Mouse (Mus musculus) embryonic fibroblast, embryonic 13.5 days (primary cell): ENCODE measurements around the gene C77080. TPM values are rescaled to one million over a fixed set of nuclear protein-coding genes. Genes with fewer than 3 reads are reported as not detected.
A peak's percentile ranks its signal among the peaks of the same experiment; 100 is the strongest.
"Not testable (repeated sequence)": the region's sequence is repeated elsewhere in the genome, so short reads cannot be mapped to it uniquely, and the experiment has no call there.

Experiments
- H3K27ac ChIP-seq: 2 replicates; pipeline ENCODE4 v1.5.1; 2012; ENCODE audit warnings: low read length, control low read depth, inconsistent platforms; ENCODE audit not compliant: insufficient read depth
- H3K4me1 ChIP-seq: 2 replicates; pipeline ENCODE4 v1.6.1; 2011; ENCODE audit warnings: low read length; ENCODE audit not compliant: control insufficient read depth, insufficient read depth
- H3K4me3 ChIP-seq: 2 replicates; pipeline ENCODE4 v1.5.1; 2011; ENCODE audit warnings: mild to moderate bottlenecking, control low read depth, low read length; ENCODE audit not compliant: insufficient read depth
- CTCF ChIP-seq: IDR thresholded peaks from 2 replicates; pipeline ENCODE4 v1.5.1; 2011; ENCODE audit warnings: mild to moderate bottlenecking, control low read depth, low read length, moderate library complexity, borderline replicate concordance; ENCODE audit not compliant: insufficient read depth
- POLR2A ChIP-seq: IDR thresholded peaks from 2 replicates; pipeline ENCODE4 v1.6.1; 2011; ENCODE audit warnings: low read depth, mild to moderate bottlenecking, control low read depth, low read length, moderate library complexity
- polyA plus RNA-seq: library from polyadenylated mRNA; stranded (reverse); fragments of >200 nt; gene quantifications from 2 replicates; pipeline ENCODE4 v1.2.4, GENCODE M21; 2011; ENCODE audit warnings: low read depth; ENCODE audit not compliant: missing spikeins, insufficient read length

C77080 gene
- polyA plus RNA-seq, 1 experiment, result 7.0 TPM

GRCm38 (mm10) chr4:129221097-129222010, 39.9 kb downstream of the C77080 start:
- H3K4me3 ChIP-seq, result no peak overlapping the region
- TF ChIP-seq POLR2A, result no peak
- no peaks in the 10 kb centered on the region for H3K4me1 ChIP-seq
- no peak overlapping the region for H3K27ac ChIP-seq

DNA sequence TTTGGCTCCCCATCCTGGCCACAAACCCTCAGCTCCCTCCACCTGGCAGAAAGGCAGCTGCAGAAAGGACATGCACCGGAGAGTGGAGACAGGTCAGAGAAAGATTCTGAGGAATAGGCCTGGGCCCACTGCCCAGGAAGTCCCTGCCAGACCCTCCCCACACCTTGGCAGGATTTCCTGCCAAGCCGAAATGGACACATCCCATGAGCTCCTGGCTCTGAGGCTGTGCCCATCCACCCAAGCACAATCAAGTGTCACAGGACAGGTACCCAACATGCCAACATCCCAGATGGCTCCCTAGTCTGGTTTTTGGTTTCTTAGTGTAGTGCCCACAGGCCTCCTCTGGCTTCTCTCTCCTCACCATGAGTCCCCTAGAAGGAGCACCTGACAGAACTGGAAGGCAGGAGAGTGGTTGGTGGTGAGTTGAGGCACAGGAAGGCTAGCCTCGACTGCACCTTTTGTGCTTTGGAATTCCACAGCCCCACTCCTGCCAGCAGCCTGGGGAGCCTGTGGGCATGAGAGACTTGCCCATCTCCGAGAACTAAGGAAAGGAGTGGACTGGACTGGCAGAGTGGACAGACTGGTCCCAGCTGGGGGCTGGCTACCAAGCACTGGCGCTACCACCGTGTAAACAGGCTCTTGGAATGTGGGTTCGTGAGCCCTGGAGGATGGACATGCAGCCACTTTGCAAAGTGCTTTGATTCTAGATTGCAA, 40.7 kb downstream of the C77080 start:
- H3K27ac ChIP-seq, result no peak overlapping the region
- TF ChIP-seq CTCF (no peak), POLR2A (no peak)
- no peaks in the 10 kb centered on the region for H3K4me1 ChIP-seq
- H3K4me3 ChIP-seq, result no peak overlapping the region

DNA sequence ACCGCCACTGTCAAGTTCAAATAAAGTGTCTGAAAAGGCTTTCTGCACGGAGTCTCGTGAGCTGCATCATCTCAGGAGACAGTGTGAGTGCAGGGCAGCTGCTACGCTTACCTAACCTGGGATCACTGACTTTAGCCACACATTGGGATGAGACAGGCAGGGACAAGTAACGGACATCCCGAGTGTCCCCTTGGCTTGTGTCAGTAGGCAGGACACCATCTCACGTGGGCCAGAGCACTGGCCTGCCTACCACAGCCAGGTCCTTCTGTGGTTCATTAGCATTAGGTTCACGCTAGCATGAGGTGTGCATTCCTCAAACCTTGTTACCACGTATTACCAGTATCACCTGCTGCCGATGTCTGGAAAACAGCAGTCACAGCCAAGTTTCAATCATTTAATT, 42.0 kb downstream of the C77080 start:
- no peak for TF ChIP-seq CTCF
- TF ChIP-seq POLR2A, result no peak
- H3K4me1 ChIP-seq, result no peaks in the 10 kb centered on the region
- no peak overlapping the region for H3K4me3 ChIP-seq
- no peak overlapping the region; the same call in 1 of the 2 replicates for H3K27ac ChIP-seq

GRCm38 (mm10) chr4:129218569-129219175, 42.5 kb downstream of the C77080 start:
- TF ChIP-seq POLR2A (no peak), CTCF (no peak)
- no peak overlapping the region for H3K4me3 ChIP-seq
- H3K27ac ChIP-seq, result no peak overlapping the region
- H3K4me1 ChIP-seq, result no peaks in the 10 kb centered on the region

- not testable (repeated sequence) for H3K4me1 ChIP-seq, H3K27ac ChIP-seq, H3K4me3 ChIP-seq
Observed at GRCm38 (mm10) chr4:129212486-129212885, 48.7 kb downstream of the C77080 start.

DNA sequence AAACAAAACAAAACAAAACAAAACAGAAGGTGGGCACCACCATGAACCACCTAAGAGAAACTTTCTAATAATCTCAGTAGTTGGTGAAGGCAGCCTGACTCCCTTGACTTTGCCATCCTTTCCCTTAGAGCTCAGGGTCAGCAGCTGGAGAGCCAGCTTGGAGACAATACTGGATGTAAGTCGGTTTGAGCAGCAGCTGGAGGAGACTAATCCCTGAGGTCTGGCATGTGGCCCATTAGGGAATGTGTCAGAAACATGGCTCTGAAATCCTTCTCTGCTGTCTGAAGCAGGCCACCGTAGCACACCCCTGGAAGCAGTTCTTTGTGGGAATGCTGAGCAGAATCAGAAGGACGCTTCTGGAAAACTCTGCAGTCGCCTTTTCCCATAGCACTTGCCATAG, 49.7 kb downstream of the C77080 start:
- Histone ChIP-seq H3K4me3 (no peak overlapping the region), H3K4me1 (no peaks in the 10 kb centered on the region), H3K27ac (no peak overlapping the region)
- TF ChIP-seq POLR2A (no peak), CTCF (no peak)

DNA sequence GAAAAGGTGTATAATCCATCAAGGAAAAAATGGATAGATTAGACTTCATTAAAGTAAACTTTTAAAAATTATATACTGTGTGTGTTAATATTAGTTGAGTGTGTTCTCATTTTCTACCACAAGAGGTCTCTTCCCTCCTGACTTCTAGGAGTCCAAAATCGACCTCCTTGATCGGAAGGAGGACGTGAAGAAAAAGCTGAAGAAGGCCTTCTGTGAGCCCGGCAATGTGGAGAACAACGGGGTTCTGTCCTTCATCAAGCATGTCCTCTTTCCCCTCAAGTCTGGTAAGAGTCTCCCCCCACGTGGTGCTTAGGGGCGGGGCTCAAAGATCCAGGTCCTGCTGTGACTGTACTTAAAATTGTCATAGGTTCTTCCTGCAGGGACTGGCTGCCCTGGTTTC, 51.7 kb downstream of the C77080 start:
- Histone ChIP-seq H3K4me1 (no peaks in the 10 kb centered on the region), H3K4me3 (no peak overlapping the region), H3K27ac (no peak overlapping the region)
- TF ChIP-seq CTCF (no peak), POLR2A (no peak)

- Histone ChIP-seq H3K4me3 (no peak overlapping the region), H3K4me1 (0 out of 2 replicates have a peak, but pooled peaks cover under 1% of the 10 kb centered on the region), H3K27ac (no peak overlapping the region)
- TF ChIP-seq POLR2A (no peak), CTCF (no peak)
Observed at GRCm38 (mm10) chr4:129206792-129207191, 54.4 kb downstream of the C77080 start.

GRCm38 (mm10) chr4:129204655-129205054, 56.5 kb downstream of the C77080 start:
- 0 out of 2 replicates have a peak, but pooled peaks cover 2% of the 10 kb centered on the region for H3K4me1 ChIP-seq
- no peak overlapping the region for H3K4me3 ChIP-seq
- H3K27ac ChIP-seq, result peak overlapping the region; percentile 32; the same call in 1 of the 2 replicates
- TF ChIP-seq POLR2A, result no peak
- TF ChIP-seq CTCF, result no peak

GRCm38 (mm10) chr4:129197514-129197913, 63.7 kb downstream of the C77080 start:
- no peak overlapping the region for H3K27ac ChIP-seq
- no peak for TF ChIP-seq POLR2A
- no peak for TF ChIP-seq CTCF
- 0 out of 2 replicates have a peak, but pooled peaks cover 2% of the 10 kb centered on the region for H3K4me1 ChIP-seq
- no peak overlapping the region for H3K4me3 ChIP-seq
